Comparison of ENCODE assay signal across 23 mouse cellular contexts in the genomic region with DNA sequence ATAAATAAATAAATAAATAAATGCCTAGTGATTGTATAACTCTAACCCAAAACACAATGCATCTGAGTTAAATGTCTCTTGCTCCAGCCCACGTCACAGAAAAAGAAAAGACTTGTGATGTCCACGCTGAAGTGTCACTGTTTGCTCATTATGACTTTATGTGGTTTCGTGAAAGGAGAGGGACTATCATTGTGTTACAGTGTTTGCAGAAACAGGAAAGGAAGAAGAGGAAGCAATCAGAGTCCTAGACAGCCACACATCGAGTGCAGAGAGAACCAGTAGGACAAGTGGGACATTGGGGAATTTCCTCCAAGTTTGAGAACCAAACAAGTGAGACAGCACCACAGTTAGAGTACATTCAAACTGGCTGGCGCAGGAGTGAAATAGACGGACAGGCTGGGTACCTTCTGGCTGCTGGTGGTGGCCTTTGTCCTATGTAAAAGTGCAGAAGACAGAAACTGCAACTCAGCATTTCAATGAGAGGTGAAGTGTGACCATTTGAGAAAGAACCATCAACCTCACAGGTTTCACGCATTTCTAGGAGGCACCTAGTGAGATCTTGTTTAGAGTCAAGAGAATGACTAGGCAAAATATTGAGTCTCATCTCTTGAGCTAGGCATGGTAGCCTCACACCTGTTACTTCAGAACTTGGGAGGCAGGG. TPM values are rescaled to one million over a fixed set of nuclear protein-coding genes. Genes with fewer than 3 reads are reported as not detected.
DNase-seq lines count a peak whose midpoint lies in the region; ATAC-seq and TF ChIP-seq lines count a peak whose summit lies in the region.
"Had no signal": no experiment of that assay in that cellular context is flagged by ENCODE, and none has a peak within 500 bp of the region (broad histone marks: within the 10 kb centered on the region; RNA-seq: fewer than 3 reads in every experiment).

No protein-coding gene starts in this region.

- no peak overlapping the region for H3K4me2 ChIP-seq in kidney, embryonic 15.5 days
- peak overlapping the region; percentile 16; the same call in 1 of the 2 replicates for H3K4me2 ChIP-seq in CH12.LX (ENCODE audit: insufficient read depth, low read depth, poor library complexity, severe bottlenecking)
- H3K4me2 ChIP-seq: embryonic facial prominence, embryonic 12.5 days; forebrain, embryonic 12.5 days; heart, embryonic 12.5 days; hindbrain, embryonic 13.5 days had no signal

- no peak for TF ChIP-seq POLR2A in CH12.LX (IDR thresholded peaks at IDR 0.05; ENCODE audit: low read depth, low read length)

- 0 out of 2 replicates have a peak, but pooled peaks cover 2% of the 10 kb centered on the region for H3K4me1 ChIP-seq in kidney, embryonic 15.5 days
- H3K4me1 ChIP-seq in CH12.LX (ENCODE audit: control insufficient read depth in 1 of 2, insufficient read depth in 2 of 2) = peaks cover 6 to 14% of the 10 kb centered on the region in 2 experiments; a peak in 3 of 4 replicates
- H3K4me1 ChIP-seq: embryonic facial prominence, embryonic 12.5 days; forebrain, embryonic 12.5 days; heart, embryonic 12.5 days; hindbrain, embryonic 13.5 days had no signal

- dilution Hi-C loops in CH12.LX (cut with MboI; ENCODE audit: extremely low pct_ligation_motif_present, extremely low pct_unique_long_range_greater_than_20kb, low sequenced_read_pairs) = no loop called here

- TF ChIP-seq RAD21 in CH12.LX (IDR thresholded peaks at IDR 0.05; ENCODE audit: low read depth, low read length) = no peak

- DNase-seq in kidney, adult 9 months = peak; percentile 23
- DNase-seq in CH12.LX (ENCODE audit: extremely low read depth) = peak; percentile 55
- DNase-seq in cerebellum, postnatal 4 days (ENCODE audit: low spot score in 2 of 2) = no peak
- DNase-seq: adrenal gland, postnatal 14 days; cerebellum, adult 18-20 months; cerebellum, postnatal 10 days; gastrocnemius, postnatal 10 days; heart, postnatal 36 days had no signal

- ATAC-seq in kidney, embryonic 15.5 days (replicated peaks; ENCODE audit: low FRiP score) = no peak
- peak; percentile 93 for ATAC-seq in granulocyte monocyte progenitor cell, adult 5-6 weeks (replicated peaks; ENCODE audit: poor library complexity, severe bottlenecking)
- ATAC-seq in monocyte, adult 5-6 weeks (replicated peaks; ENCODE audit: insufficient number of reproducible peaks, low FRiP score, low TSS enrichment, poor library complexity, severe bottlenecking) = peak; percentile 32; the same call in 1 of the 2 replicates
- ATAC-seq in activated CD4-positive, CD25-positive, alpha-beta regulatory T cell, adult 4 months = no peak
- no peak for ATAC-seq in cerebellum, adult (ENCODE audit: insufficient number of reproducible peaks, low FRiP score, low TSS enrichment)
- ATAC-seq: forebrain, embryonic 16.5 days; hindbrain, postnatal 0 days had no signal

- no peaks in the 10 kb centered on the region for H3K36me3 ChIP-seq in kidney, embryonic 15.5 days
- no peaks in the 10 kb centered on the region for H3K36me3 ChIP-seq in CH12.LX (replicated peaks in 1 of 2; ENCODE audit: control insufficient read depth in 1 of 2, insufficient read depth in 1 of 2, low read length in 1 of 2)
- H3K36me3 ChIP-seq: embryonic facial prominence, embryonic 12.5 days; forebrain, embryonic 12.5 days; heart, embryonic 12.5 days; hindbrain, embryonic 13.5 days had no signal

- no peaks in the 10 kb centered on the region for H3K9me3 ChIP-seq in kidney, embryonic 15.5 days (replicated peaks)
- no peaks in the 10 kb centered on the region for H3K9me3 ChIP-seq in CH12.LX (replicated peaks; ENCODE audit: low read length)
- H3K9me3 ChIP-seq: embryonic facial prominence, embryonic 12.5 days; forebrain, embryonic 12.5 days; heart, embryonic 12.5 days; hindbrain, embryonic 13.5 days had no signal

- H3K79me2 ChIP-seq in CH12.LX (replicated peaks; ENCODE audit: control insufficient read depth, extremely low read depth, insufficient read depth, poor library complexity, severe bottlenecking) = no peaks in the 10 kb centered on the region

- no peak overlapping the region for H3K27ac ChIP-seq in kidney, embryonic 15.5 days
- H3K27ac ChIP-seq in CH12.LX (ENCODE audit: insufficient read depth, low read depth) = no peak overlapping the region
- H3K27ac ChIP-seq: embryonic facial prominence, embryonic 12.5 days; forebrain, embryonic 12.5 days; hindbrain, embryonic 13.5 days; hindbrain, postnatal 0 days had no signal

- H3K27me3 ChIP-seq in kidney, embryonic 15.5 days = no peaks in the 10 kb centered on the region
- H3K27me3 ChIP-seq in CH12.LX (replicated peaks) = no peaks in the 10 kb centered on the region
- H3K27me3 ChIP-seq: embryonic facial prominence, embryonic 12.5 days; forebrain, embryonic 12.5 days; heart, embryonic 12.5 days; hindbrain, embryonic 13.5 days had no signal

- H3K9ac ChIP-seq in kidney, embryonic 15.5 days = no peak overlapping the region
- H3K9ac ChIP-seq in CH12.LX (ENCODE audit: insufficient read depth, low read depth) = no peak overlapping the region
- H3K9ac ChIP-seq: embryonic facial prominence, embryonic 12.5 days; forebrain, embryonic 12.5 days; heart, embryonic 12.5 days; hindbrain, embryonic 13.5 days had no signal

- TF ChIP-seq EP300 in CH12.LX (IDR thresholded peaks at IDR 0.05; ENCODE audit: low read length) = no peak

- WGBS in kidney, embryonic 15.5 days = 80% methylated on average over 7 of the region's 7 CpGs

- in situ Hi-C loops in CH12.LX (cut with MboI; ENCODE audit: low pct_ligation_motif_present, low pct_unique_long_range_greater_than_20kb, low sequenced_read_pairs) = loop anchor here (25.0 kb wide), 1 partner anchor 666 kb away; a partner anchor contains a TSS

- no peak for TF ChIP-seq CTCF in CH12.LX (conservative IDR thresholded peaks at IDR 0.05 in 1 of 2, IDR thresholded peaks at IDR 0.05 in 1 of 2; ENCODE audit: low read depth in 2 of 2, low read length in 2 of 2)

- H3K4me3 ChIP-seq in kidney, embryonic 15.5 days (replicated peaks) = no peak overlapping the region
- no peak overlapping the region for H3K4me3 ChIP-seq in CH12.LX (replicated peaks in 1 of 3; ENCODE audit: low read depth in 2 of 3, low read length in 2 of 3, poor library complexity in 1 of 3)
- H3K4me3 ChIP-seq: embryonic facial prominence, embryonic 12.5 days; forebrain, embryonic 12.5 days; heart, embryonic 12.5 days; hindbrain, embryonic 13.5 days had no signal

TF ChIP-seq in CH12.LX, 34 proteins besides CTCF, POLR2A, EP300 and RAD21:
- TF ChIP-seq MAFK (IDR thresholded peaks at IDR 0.05; ENCODE audit: insufficient replicate concordance, low read length) (peak; percentile 90; the same call in 1 of the 2 replicates), NRF1 (IDR thresholded peaks at IDR 0.05; ENCODE audit: low read depth, low read length) (no peak)

RNA-seq across cellular contexts. Expression of a gene that starts 59.6 kb away (rescaled TPM):
- polyA plus RNA-seq in kidney, embryonic 15.5 days (2015; fragmentation: Nextera tagmentation; extraction: Ambion mirVana) = not detected in 2 replicates
- total RNA-seq in CH12.LX (2012; rRNA removed) (0.08 TPM in 2 replicates), CH12.LX (2014; rRNA removed) (0.32 and 0.35 TPM in 2 replicates)
- polyA plus RNA-seq in CH12.LX (2012; ENCODE audit: insufficient read length, low read depth) = not detected in 2 replicates
- not detected in 2 replicates for total RNA-seq in granulocyte monocyte progenitor cell, adult 5-6 weeks (2014; fragmentation: Nextera tagmentation)
- total RNA-seq in granulocyte monocyte progenitor cell, adult 5-6 weeks (2017) = not detected in 2 replicates
- 161 to 263 TPM (median 164 TPM) in 3 replicates for total RNA-seq in monocyte, adult 5-6 weeks (2017)
- 10 to 100 TPM; 11.3 to 16.4 TPM for polyA plus RNA-seq in activated CD4-positive, CD25-positive, alpha-beta regulatory T cell, adult 4 months (2017; shearing (Covaris generic))
- total RNA-seq: adrenal gland, postnatal 14 days; gastrocnemius, postnatal 10 days; gastrocnemius, postnatal 4 days; heart, adult 8-10 months; heart, postnatal 36 days; MEL had no signal
- polyA plus RNA-seq: embryonic facial prominence, embryonic 12.5 days; forebrain, embryonic 12.5 days; heart, embryonic 12.5 days; intestine, embryonic 14.5 days had no signal

Comparison
In these comparisons a context has a peak if more than half of its experiments do, and no peak if none do; other contexts are left out.
1. DNase-seq: peak in kidney, adult 9 months (single experiment) and CH12.LX (single experiment); none in cerebellum, postnatal 4 days (0 of 2).
2. ATAC-seq: peak in granulocyte monocyte progenitor cell, adult 5-6 weeks (single experiment) and monocyte, adult 5-6 weeks (single experiment); none in kidney, embryonic 15.5 days (single experiment), activated CD4-positive, CD25-positive, alpha-beta regulatory T cell, adult 4 months (single experiment) and cerebellum, adult (single experiment).
3. RNA of a gene that starts 59.6 kb away (total RNA-seq): 161 to 263 TPM in monocyte, adult 5-6 weeks; 0.08 to 0.35 TPM in CH12.LX and not detected in granulocyte monocyte progenitor cell, adult 5-6 weeks; every median in the first group is over 100 times any median in the second.